Mouse (Mus musculus) mouse trophoblast stem cell (cell line): ENCODE results near the gene Tinag.
"Not testable (repeated sequence)": the region's sequence is repeated elsewhere in the genome, so short reads cannot be mapped to it uniquely, and the experiment has no call there.

ENCODE experiments used
- in situ Hi-C, 2 experiments: fragments of 300-500 bp; cut with MseI, MboI; formaldehyde crosslinking; loops; 2 replicates in 1 of 2; 3 replicates in 1 of 2; pipeline ENCODE4 v1.15.1; 2025

The Tinag gene

DNA sequence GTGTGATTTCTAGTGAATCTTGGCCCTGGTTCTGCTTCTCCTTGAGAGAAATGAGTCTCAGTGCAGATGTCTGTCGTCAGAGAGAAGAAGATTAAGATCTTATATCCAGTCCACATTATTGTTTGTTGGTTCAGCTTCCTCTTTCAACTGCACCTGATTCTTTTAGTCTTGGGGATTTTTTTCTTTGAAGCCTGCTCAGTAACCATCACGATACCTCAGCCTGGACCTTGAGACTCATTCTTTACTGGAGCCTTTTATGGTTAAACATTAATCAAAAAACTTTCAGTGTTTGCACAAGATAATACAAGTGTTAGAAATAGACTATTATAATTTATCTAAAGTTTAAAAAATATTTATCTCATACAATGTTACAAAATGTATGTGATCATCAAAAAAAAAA lies at the start of gene Tinag:
TSS of gene Tinag (minus strand) at position 210 of the 400 bp plus-strand sequence.
- in situ Hi-C loops, result no loop called here

DNA sequence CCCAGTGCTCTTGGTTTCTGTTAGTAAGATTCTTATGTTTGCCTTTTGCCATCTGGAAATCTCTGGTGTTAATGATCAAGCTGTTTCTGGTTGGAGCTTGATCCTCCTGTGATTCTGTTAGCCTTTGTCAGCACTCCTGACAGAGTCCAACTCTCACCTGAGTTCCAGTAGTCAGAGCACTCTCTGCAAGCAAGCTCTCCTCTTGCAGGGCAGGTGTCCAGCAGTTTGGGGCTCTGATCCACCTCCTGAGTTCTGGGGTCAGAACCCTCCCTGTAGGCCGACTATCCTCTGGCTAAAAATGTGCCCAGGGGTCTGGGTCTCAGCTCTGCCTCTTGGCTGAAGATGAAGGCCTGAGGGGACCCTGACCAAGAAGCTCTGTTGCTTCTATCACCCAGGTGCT lies 37.6 kb upstream of the Tinag start:
- in situ Hi-C loops, result not testable (repeated sequence)

DNA sequence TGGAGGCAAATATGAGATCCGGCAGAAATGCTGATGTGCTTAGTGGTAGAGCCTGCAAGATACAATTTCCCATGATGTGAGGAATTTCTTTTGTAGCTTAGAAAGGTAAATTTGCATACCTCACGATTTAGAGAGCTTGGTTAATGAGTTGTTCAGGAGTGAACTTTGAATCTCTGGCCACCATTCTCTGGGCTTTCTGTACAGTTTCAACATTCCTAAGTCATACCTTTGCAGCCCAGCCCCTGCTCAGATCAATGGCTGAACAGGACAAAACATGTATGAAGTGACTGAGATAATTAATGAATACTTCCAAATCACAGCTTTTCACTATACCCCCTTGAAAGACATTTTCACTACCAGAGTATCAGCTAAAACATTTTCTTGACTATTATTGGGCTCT lies 26.1 kb upstream of the Tinag start:
- in situ Hi-C loops, result no loop called here

DNA sequence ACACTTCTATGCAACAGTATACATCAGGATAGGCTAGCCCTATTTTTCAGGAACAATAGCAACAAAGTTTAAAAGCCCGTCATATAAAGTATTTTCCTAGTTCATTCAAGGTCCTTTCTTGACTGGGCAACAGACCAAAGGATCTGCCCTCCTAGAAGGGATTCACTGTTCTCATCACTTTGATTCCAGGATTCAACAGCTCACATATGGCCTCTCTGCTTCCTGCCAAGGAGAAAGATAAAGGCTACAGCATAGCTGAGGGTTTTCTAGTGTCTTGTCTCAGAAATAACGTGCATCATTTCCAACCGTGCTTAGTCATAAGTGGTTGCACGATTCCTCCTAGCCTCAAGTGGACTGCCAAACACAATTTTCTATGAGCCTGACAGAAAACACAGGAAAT lies 11.0 kb upstream of the Tinag start:
- in situ Hi-C loops, result no loop called here

DNA sequence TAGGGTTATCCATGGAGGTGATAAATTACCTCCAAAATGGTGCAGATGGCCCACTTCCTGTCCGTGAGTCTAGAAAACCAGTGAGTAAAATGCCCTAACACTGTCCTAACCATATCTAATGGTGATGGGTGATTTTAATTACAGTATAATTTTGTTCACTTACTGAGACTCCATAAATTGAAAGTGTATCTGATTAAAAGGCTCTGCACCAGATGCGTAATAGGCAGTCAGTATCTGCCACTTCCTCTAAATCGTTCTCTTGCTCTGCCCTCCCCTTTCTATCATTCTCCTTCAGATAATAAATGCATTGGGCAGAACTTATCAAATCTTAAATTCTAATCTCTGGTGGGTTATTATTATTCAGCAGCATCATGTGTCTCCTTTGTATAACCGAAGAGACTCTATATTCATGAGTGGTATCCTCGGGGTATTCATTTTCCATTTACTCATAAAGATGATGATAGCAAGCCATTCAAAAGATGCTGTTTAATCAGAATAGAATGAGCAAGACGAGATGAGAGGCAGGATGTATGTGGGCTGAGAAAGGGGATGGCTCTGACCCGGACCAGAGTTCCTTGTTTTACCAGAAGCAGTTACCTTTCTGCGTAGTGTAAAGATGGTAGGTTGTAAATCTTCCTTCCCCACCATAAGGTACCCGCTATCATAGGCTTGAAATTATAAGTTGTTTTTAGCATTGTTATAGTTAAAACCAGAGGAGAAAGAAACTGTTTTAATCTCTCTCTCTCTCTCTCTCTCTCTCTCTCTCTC lies 9.0 kb upstream of the Tinag start:
- in situ Hi-C loops, result no loop called here

DNA sequence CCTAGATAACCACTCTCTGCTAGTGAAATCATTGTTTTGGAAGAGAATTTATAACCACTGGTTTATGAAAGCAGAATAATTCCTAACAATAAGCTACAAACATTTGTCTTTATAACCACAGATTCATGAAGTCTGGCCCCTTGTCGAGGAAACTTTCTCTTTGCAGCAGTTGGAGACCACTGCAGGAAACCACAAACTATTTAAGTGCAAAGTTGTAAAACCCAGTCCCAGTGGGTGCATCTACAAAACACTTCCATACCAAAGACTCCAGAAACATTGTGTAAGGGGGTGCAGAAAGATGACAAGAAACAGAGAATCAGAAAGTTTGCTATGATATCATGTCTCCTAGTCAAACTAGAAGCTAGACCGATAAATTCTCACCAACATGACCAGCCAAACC lies 5.8 kb upstream of the Tinag start:
- in situ Hi-C loops, result no loop called here

DNA sequence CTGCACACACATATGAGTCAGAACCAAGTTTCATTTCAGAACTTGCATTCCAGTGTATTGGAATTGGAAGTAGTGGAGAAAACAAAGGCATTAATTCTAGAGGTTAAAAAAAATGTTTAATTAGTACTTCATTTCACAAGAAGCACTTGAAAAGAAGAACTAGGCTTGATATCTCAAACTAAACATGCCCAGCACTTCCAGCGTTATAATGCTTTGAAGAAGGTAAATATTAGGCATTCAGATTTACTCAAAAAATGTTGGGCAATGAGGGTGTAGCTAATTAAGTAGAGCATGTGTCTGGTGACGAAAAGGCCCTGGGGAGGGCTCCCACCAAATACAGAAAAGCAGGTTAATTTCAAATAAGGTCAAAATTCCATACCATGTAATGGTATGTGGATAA lies 4.1 kb upstream of the Tinag start:
- in situ Hi-C loops, result no loop called here

DNA sequence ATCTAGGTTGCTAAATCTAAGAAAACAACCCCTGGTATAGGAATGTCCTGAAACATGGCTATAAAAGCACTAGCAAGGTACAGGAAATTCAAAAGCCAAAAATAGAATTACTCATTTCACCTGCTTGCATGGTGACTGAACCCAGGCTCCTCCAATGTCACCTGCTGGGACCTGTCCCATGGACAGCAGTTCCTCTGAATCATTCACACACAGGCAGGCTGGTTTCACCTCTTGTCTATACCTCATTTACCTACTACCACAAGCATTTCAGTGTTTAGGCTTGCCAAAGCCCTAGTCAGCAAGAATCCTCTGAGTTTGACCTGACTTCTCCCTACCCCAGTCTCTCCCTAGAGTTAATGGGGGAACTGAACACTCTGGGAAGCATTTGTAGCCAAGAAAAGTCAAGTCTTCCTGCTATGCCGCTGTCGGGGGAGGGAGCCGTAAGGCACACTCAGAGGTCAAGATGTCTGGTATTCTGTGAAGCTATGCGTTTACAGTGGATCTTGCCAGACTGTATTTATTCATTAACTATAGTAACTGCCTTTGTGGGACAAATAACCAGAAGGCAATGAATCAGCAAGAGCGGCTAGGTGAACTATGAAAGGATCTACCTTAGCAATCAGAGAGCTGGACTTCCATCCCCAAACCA lies 597 bp upstream of the Tinag start:
- in situ Hi-C loops, result no loop called here

DNA sequence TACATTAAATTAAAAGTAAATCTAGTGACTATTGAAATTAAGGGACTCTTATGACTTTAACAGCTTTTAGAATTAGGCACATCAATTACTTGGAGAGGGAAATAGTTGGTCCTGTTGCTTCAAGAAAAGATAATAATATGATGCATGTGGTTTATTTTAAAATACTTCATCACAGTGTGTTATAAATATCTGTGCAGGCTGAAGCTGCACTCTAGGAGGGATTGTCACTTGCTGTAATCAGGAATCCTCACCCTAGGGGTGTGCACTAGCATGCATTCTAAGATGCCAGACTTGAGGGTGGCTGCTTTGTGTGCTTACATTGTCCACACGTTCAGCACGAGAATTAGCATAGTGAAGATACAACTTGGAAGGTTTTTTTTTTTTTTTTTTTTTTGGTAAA lies 10.2 kb downstream of the Tinag start:
- in situ Hi-C loops, result no loop called here

DNA sequence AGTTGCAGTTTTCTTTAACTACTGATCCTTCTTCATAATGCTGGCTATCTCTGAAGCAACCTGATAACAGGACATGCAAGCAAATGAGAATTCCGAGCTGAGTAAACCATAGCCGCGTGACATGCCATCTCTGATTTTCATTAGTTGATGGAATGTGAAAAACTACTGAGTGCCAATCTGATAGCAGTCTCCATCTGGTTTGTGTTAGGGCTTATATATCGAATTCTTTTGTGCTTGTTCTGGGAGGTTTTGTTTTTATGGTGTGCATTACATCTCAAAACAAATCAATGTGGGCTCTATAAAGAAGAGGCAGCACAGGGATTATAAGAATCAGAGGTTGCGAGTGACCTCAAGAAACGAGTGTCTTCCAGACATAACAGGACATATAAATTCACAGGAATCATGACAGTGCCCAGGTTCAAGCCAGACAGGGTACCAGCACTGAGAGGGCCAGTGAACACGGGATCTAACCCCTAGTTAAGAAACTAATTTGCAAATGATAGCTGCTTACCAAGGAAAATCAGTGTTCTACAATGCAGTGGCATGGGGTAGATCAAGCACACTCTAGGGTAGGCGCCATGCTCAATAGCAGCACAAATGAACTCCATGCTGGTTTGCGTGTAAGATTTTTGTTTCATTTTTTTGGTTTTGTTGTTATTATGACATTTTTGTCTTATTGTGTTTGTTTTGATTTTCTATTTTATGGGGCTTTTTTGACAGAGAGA lies 13.0 kb downstream of the Tinag start:
- in situ Hi-C loops, result no loop called here

DNA sequence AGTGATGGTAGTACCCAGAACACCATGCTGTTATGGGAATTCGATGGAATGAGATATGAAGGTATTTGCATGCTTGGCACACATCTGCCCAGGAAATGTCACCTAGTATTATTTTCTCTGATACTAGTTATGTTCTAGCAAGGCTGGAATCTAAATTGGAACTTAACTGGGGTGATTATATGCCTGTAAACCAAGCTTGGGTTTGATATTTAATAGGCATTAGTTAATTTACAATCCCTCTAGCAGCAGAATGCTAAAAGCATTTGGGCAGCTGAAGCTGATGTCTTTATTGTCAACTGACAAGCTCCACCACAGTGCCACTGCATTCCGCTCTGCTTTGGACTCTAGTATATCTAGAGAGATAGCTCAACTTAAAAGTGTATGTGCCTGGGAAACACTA lies 20.3 kb downstream of the Tinag start:
- in situ Hi-C loops, result no loop called here

DNA sequence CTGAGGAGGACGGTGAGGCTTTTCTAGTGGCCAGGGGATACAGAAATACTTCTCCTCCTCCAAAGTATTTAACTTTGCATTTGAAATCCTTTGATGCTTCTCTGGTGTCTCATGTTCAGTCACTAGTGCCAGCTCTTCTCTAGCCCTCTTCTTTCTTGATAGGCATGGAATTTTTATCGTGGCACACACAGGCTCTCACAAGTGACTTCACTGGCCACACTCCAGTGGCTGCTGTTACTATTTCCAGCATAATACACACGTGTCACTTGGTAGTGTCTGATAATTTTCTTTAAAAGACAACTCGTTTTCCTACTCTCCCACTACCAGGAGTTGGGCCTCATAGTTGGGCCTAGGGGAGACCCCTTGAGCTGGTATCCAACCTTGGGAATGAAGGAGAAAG lies 26.7 kb downstream of the Tinag start:
- in situ Hi-C loops, result no loop called here

DNA sequence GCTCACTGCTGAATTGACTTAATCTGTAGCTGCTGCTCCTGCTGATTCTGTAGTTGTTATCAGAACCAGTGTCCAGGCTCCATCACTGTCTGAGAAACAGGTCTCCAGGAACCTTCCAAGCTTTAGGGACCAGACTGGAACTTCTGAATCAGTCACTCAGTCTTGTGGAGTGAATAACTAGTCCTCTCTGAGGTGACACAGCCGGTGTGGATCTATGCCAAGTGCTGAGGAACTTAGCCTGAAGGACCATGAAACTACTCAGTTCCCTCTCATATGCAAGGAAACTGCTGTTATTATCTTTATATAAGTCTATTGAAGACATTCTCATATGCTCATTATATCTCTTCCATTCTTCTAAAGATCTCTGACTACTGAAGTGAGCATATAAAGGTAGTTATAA lies 49.6 kb downstream of the Tinag start:
- in situ Hi-C loops, result loop anchor here (10.0 kb wide), 1 partner anchor 389 kb away; no protein-coding TSS in a partner anchor

DNA sequence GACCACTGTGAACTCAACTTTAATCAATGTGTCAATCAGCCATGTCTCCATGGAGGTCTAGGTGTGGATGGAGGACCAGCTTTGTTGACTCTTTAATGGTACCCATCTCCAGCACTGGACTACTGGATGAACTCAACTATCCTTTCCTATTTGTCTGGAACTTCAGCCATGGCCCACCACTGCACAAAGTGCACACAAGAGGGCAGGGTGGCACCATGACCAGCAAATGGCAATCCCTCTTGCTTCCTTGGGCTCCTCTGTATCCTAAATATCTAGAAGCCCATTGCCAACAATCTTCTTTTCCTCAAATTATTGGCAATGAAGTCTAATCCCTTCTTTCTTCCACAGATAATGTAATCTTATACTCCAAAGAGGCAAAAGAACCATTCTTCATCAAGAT lies 55.6 kb downstream of the Tinag start:
- in situ Hi-C loops, result loop anchor here (10.0 kb wide), 1 partner anchor 395 kb away; no protein-coding TSS in a partner anchor

DNA sequence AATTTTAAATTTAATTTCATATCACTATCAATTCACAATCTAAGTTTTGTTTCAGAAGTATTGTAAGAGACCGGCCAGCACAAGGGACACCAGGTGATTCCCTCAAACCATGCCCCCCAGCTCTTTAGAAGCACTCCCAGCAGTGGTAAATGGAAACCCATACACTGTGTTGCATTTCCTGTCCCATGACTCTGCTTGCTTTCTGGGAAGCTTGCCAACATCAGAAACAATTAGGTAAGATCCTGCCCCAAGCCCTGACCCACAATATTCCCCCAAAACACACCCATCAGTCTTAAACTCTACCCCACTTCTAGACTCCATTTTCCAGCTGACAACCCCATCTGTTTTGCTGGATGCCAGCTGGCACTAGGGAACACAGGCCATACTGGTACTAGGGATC lies 110.8 kb downstream of the Tinag start:
- in situ Hi-C loops, result no loop called here

DNA sequence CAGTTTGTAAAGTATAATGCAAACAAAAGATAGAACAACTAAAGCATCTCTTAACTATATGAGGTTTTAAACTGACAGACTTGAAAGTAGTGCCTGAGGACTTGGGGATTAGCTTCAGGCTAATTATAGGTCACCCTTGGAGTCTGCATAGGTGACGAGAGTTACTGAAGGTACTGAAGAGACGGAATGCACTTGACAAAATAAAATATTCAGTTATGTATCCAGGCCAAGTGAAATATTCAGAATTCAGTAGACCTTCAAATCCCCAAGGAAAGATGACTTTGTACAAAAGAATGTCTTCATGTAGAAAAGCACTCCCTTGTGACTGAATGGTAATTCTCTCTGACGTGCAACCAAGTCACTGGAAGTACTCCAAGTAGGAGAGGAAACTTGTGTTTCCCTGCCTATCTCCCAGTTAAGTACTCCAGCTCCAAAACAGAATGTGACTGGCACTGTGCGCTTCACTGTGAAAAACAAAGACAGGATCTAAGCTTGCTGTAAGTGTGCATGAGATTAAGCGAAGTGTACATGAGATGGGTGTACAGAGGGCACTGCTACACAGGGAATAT lies 130.4 kb downstream of the Tinag start:
- in situ Hi-C loops, result no loop called here
